Mouse (Mus musculus): ENCODE results near the gene Lypla2. TPM values are rescaled to one million over a fixed set of nuclear protein-coding genes. Genes with fewer than 3 reads are reported as not detected.

Lypla2 gene
- total and polyA plus RNA-seq, 3 experiments: 54.9 to 91.8 (median 57.2) TPM

- Histone ChIP-seq H3K4me2 (ENCODE audit: insufficient read depth, low read depth, poor library complexity, severe bottlenecking) (no peak overlapping the region), H3K27me3 (replicated peaks) (no peaks in the 10 kb centered on the region), H3K4me3 (replicated peaks in 1 of 3; ENCODE audit: low read depth in 2 of 3, low read length in 2 of 3, poor library complexity in 1 of 3) (no peak overlapping the region), H3K27ac (ENCODE audit: insufficient read depth, low read depth) (no peak overlapping the region), H3K4me1 (ENCODE audit: control insufficient read depth in 1 of 2, insufficient read depth in 2 of 2) (peaks cover 9 to 44% of the 10 kb centered on the region in 2 experiments), H3K79me2 (replicated peaks; ENCODE audit: control insufficient read depth, extremely low read depth, insufficient read depth, poor library complexity, severe bottlenecking) (peaks cover 91% of the 10 kb centered on the region), H3K9me3 (replicated peaks; ENCODE audit: low read length) (no peaks in the 10 kb centered on the region), H3K9ac (ENCODE audit: insufficient read depth, low read depth) (peak overlapping the region; percentile 26; the same call in 1 of the 2 replicates), H3K36me3 (replicated peaks in 1 of 2; ENCODE audit: control insufficient read depth in 1 of 2, insufficient read depth in 1 of 2, low read length in 1 of 2) (peaks cover 31 to 68% of the 10 kb centered on the region in 2 experiments)
- DNase-seq (ENCODE audit: extremely low read depth): no peak
- TF ChIP-seq MAFK (IDR thresholded peaks at IDR 0.05; ENCODE audit: insufficient replicate concordance, low read length) (no peak), IRF4 (IDR thresholded peaks at IDR 0.05; ENCODE audit: low read depth, low read length) (no peak), ZMIZ1 (IDR thresholded peaks at IDR 0.05; ENCODE audit: low read depth, low read length) (no peak), MAZ (IDR thresholded peaks at IDR 0.05; ENCODE audit: low read depth, low read length) (no peak)
- in situ Hi-C loops (cut with MboI; ENCODE audit: low pct_ligation_motif_present, low pct_unique_long_range_greater_than_20kb, low sequenced_read_pairs) (no loop called here), dilution Hi-C loops (cut with MboI; ENCODE audit: extremely low pct_ligation_motif_present, extremely low pct_unique_long_range_greater_than_20kb, low sequenced_read_pairs) (no loop called here)
Measured at GRCm38 (mm10) chr4:136016059-136016602, 43.7 kb upstream of the Lypla2 start.

DNA sequence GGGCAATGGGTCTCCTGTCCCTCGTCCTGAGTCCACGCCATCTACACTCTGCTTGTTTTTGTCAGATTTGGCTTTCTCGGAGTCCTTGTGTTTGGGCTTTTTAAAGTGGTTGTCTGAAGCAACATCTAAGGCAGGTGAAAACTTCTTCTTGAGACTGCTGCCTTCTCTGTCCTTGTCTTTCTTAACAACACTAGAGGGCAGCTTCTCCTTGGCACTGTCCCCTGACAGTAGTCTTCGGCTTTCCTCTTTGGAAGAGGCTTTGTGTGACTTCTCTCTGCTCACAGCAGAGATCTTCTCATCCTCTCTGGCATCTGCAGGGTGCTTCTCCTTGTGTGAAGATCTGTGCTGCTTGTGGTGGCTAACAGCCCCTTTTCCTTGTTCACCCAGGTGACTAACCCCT is 38.2 kb upstream of the Lypla2 start:
- Histone ChIP-seq H3K79me2 (replicated peaks; ENCODE audit: control insufficient read depth, extremely low read depth, insufficient read depth, poor library complexity, severe bottlenecking) (peaks cover 46% of the 10 kb centered on the region), H3K27ac (ENCODE audit: insufficient read depth, low read depth) (no peak overlapping the region), H3K9ac (ENCODE audit: insufficient read depth, low read depth) (no peak overlapping the region), H3K27me3 (replicated peaks) (no peaks in the 10 kb centered on the region), H3K9me3 (replicated peaks; ENCODE audit: low read length) (no peaks in the 10 kb centered on the region), H3K36me3 (replicated peaks in 1 of 2; ENCODE audit: control insufficient read depth in 1 of 2, insufficient read depth in 1 of 2, low read length in 1 of 2) (peaks cover 69 to 90% of the 10 kb centered on the region in 2 experiments), H3K4me3 (replicated peaks in 1 of 3; ENCODE audit: low read depth in 2 of 3, low read length in 2 of 3, poor library complexity in 1 of 3) (no peak overlapping the region), H3K4me2 (ENCODE audit: insufficient read depth, low read depth, poor library complexity, severe bottlenecking) (no peak overlapping the region), H3K4me1 (ENCODE audit: control insufficient read depth in 1 of 2, insufficient read depth in 2 of 2) (peaks cover 3 to 16% of the 10 kb centered on the region in 2 experiments; a peak in 2 of 4 replicates)
- dilution Hi-C loops (cut with MboI; ENCODE audit: extremely low pct_ligation_motif_present, extremely low pct_unique_long_range_greater_than_20kb, low sequenced_read_pairs) (no loop called here), in situ Hi-C loops (cut with MboI; ENCODE audit: low pct_ligation_motif_present, low pct_unique_long_range_greater_than_20kb, low sequenced_read_pairs) (no loop called here)
- DNase-seq (ENCODE audit: extremely low read depth): no peak
- TF ChIP-seq CTCF (conservative IDR thresholded peaks at IDR 0.05 in 1 of 2, IDR thresholded peaks at IDR 0.05 in 1 of 2; ENCODE audit: low read depth in 2 of 2, low read length in 2 of 2) (peak in 1 of 2 experiments; percentile 56; a peak in 2 of 4 replicates), RAD21 (IDR thresholded peaks at IDR 0.05; ENCODE audit: low read depth, low read length) (peak; percentile 57), NELFE (IDR thresholded peaks at IDR 0.05; ENCODE audit: low read depth, low read length) (no peak), MYC (IDR thresholded peaks at IDR 0.05; ENCODE audit: low read depth, low read length) (no peak), SMC3 (IDR thresholded peaks at IDR 0.05; ENCODE audit: low read depth, low read length) (peak; percentile 64), UBTF (IDR thresholded peaks at IDR 0.05; ENCODE audit: low read depth, low read length) (no peak)

DNA sequence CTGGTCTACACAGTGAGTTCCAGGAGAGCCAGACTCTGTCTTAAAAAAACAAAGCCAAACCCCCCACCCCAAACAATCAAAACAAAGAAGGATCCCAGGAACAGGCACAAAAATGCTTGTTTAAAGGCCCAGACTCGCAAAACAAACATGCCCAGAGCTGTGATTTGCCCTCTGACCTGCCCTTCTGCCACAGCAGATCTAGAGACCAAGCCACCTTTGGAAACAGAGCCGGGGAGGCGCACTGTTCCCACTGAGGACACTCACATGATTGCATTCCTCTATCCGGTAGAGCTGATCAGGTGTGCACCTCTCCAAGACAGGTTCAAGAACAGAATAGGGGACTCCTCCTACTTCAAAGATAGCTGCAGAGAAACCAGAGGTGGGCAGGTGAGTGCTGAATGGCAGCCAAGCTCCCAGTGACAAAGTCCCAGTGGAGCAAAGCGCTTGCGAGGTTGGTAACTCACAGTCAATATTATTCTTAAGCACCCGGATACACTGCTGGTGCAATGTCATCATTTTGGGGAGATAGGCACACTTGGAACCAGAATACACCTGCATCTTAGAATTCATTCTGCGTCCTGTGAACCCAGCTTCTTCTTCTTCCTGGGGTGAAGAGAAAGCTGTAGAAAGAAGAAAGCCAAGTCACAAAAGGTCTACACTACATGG is 36.5 kb upstream of the Lypla2 start:
- Histone ChIP-seq H3K27ac (ENCODE audit: insufficient read depth, low read depth) (no peak overlapping the region), H3K4me3 (replicated peaks in 1 of 3; ENCODE audit: low read depth in 2 of 3, low read length in 2 of 3, poor library complexity in 1 of 3) (no peak overlapping the region), H3K4me2 (ENCODE audit: insufficient read depth, low read depth, poor library complexity, severe bottlenecking) (no peak overlapping the region), H3K36me3 (replicated peaks in 1 of 2; ENCODE audit: control insufficient read depth in 1 of 2, insufficient read depth in 1 of 2, low read length in 1 of 2) (peaks cover 83 to 92% of the 10 kb centered on the region in 2 experiments), H3K4me1 (ENCODE audit: control insufficient read depth in 1 of 2, insufficient read depth in 2 of 2) (peaks cover 0 to 5% of the 10 kb centered on the region in 2 experiments; a peak in 2 of 4 replicates), H3K9me3 (replicated peaks; ENCODE audit: low read length) (no peaks in the 10 kb centered on the region), H3K9ac (ENCODE audit: insufficient read depth, low read depth) (no peak overlapping the region), H3K27me3 (replicated peaks) (no peaks in the 10 kb centered on the region), H3K79me2 (replicated peaks; ENCODE audit: control insufficient read depth, extremely low read depth, insufficient read depth, poor library complexity, severe bottlenecking) (peaks cover 30% of the 10 kb centered on the region)
- DNase-seq (ENCODE audit: extremely low read depth): no peak
- dilution Hi-C loops (cut with MboI; ENCODE audit: extremely low pct_ligation_motif_present, extremely low pct_unique_long_range_greater_than_20kb, low sequenced_read_pairs) (no loop called here), in situ Hi-C loops (cut with MboI; ENCODE audit: low pct_ligation_motif_present, low pct_unique_long_range_greater_than_20kb, low sequenced_read_pairs) (no loop called here)
- no peak for TF ChIP-seq ETS1 (conservative IDR thresholded peaks at IDR 0.05; ENCODE audit: low read depth, low read length)
- no peak for TF ChIP-seq CHD2 (IDR thresholded peaks at IDR 0.05; ENCODE audit: low read length)
- TF ChIP-seq TBP (conservative IDR thresholded peaks at IDR 0.05; ENCODE audit: low read depth, low read length): no peak
- TF ChIP-seq NELFE (IDR thresholded peaks at IDR 0.05; ENCODE audit: low read depth, low read length): no peak
- TF ChIP-seq PAX5 (IDR thresholded peaks at IDR 0.05; ENCODE audit: low read length): no peak
- no peak for TF ChIP-seq MAZ (IDR thresholded peaks at IDR 0.05; ENCODE audit: low read depth, low read length)
- no peak for TF ChIP-seq MAX (IDR thresholded peaks at IDR 0.05; ENCODE audit: low read length)
- TF ChIP-seq IRF4 (IDR thresholded peaks at IDR 0.05; ENCODE audit: low read depth, low read length): no peak
- no peak for TF ChIP-seq RCOR1 (conservative IDR thresholded peaks at IDR 0.05; ENCODE audit: low read depth, low read length)
- TF ChIP-seq USF1 (IDR thresholded peaks at IDR 0.05; ENCODE audit: low read depth, low read length): no peak
- no peak for TF ChIP-seq ELF1 (IDR thresholded peaks at IDR 0.05; ENCODE audit: low read depth, low read length)
- no peak for TF ChIP-seq SIN3A (IDR thresholded peaks at IDR 0.05; ENCODE audit: low read length)
- TF ChIP-seq USF2 (conservative IDR thresholded peaks at IDR 0.05; ENCODE audit: low read depth, low read length): no peak
